Mouse (Mus musculus) olfactory bulb, adult 2 months (tissue): ENCODE results near the gene Tub.

Experiments used
- CTCF ChIP-seq: fragments of 200-500 bp; IDR thresholded peaks from 2 replicates; pipeline ENCODE4 v1.5.1; 2012; ENCODE audit warnings: low read depth, mild to moderate bottlenecking, low read length, moderate library complexity; ENCODE audit not compliant: insufficient read depth
- POLR2A ChIP-seq: fragments of 200-500 bp; IDR thresholded peaks from 2 replicates; pipeline ENCODE4 v1.6.1; 2012; ENCODE audit warnings: mild to moderate bottlenecking, low read depth, low read length, moderate library complexity; ENCODE audit not compliant: insufficient read depth

DNA sequence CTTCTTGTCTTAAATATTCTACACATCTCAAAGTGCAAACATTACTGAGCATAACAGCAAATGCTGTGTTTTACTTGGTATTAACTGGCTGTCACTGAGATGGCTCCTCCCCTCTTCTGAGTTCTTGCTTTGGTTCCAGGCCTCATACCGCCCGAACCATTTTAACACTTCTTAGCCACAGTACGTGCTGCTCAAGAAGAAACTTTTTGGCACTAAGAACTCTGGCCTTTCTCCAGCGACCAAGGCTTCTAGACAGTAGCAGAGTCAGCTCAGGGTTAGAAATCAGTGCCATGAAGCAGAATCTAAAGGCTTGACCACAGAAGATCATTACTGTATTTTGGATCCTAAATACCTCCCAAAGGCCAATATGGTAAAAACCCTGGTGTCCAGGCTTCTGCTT, 119.5 kb downstream of the Tub start:
- TF ChIP-seq POLR2A, result no peak
- no peak for TF ChIP-seq CTCF
